Mouse (Mus musculus): ENCODE measurements around the gene Nr2c2. TPM values are rescaled to one million over a fixed set of nuclear protein-coding genes. Genes with fewer than 3 reads are reported as not detected.

Nr2c2 gene
- 117 TPM for total RNA-seq (2023)

DNA sequence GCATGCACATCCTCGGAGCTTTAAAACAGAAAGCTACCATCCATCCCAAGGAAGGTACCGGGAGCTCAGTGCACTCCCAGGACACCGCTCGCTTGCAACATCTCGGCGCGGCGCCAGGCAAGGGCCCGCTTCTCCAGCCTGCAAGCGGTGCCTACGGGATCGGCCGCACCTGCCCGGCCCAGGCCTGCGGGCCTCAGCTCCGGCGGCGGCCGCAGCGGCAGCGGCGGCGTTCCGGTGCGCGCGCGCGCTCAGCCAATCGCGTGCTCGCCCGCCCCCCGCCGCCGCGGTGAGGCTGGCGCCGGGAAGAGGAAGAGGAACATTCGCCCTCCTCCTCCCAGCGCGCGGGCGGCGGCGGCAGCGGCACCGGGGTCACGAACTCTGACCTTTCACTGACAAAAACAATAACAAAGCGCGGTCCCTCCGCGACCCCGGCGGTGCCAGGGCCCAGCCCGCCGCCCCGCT, at the start of gene Nr2c2:
Gene Nr2c2 (plus strand): TSS at position 261 of the 462 bp plus-strand sequence.

DNA sequence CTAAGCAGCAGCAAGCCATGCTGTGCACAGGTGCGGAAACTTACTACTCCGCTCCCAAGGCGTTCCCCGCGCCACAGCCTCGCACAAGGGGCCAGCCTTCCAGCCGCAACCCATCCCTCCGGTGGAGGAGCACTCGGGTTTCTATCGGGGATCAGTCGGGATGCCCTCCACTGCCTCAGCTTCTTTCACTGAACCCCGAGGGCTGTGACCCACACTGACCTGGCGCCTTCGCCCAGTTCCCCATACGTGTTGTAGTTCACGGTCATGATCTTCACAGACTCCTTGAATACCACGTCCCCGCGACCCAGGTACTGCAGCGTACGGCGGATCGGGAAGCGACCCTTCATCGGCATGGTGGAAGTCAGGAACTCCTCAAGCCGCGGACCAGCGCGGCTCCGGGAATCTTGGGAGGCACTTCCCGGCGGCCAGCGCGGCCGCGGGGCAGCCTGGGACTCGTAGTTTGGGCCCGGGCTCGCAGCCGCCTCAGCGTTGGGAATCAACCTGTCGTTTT, 92.5 kb downstream of the Nr2c2 start, which contains the start of gene Mrps25:
Gene Mrps25 (minus strand): TSS at position 413 of the 511 bp plus-strand sequence.

DNA sequence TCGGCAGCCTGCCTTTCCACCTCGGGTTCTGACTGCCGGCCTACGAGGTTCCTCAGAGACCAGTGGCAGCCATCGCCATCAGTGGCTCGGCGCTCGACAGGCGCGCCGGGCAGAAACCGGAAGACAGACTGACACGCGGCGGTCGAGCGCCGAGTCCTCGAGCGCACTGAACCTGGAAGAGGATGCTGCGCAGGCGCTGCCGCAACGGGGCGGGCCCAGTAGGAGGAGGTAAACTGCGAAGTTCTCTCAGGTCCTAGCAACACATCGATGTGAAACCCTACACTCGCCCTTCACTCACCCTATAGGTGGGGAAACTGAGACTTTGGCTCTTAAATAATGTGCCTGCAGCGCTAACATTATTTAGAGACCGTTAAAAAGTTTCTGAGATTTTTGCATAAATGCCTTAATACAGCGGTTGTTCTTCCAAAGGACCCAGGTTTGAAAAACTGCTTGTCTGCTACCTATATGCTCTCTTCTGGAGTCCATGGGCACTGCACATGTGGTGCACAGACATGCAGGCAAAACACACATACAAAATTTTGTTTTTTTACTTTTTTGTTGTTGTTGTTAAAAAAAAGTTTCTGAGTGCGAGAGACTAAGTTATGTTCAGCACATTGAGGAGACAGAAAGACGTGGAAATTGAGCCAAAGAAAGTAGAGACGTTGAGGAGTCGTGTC, 123.7 kb downstream of the Nr2c2 start, which contains the start of gene Rbsn:
Gene Rbsn (minus strand): TSS at position 153 of the 677 bp plus-strand sequence.

Other genes with a start within 250 kb of the Nr2c2 start
- 64.1 TPM for gene Ccdc174, start 213.3 kb upstream of the Nr2c2 start, total RNA-seq (2023)
- 5.1 TPM for gene 4930590J08Rik, start 188.6 kb upstream of the Nr2c2 start, total RNA-seq (2023)
- gene Fgd5, start 112.5 kb upstream of the Nr2c2 start, total RNA-seq (2023) = 0.23 TPM
- 12.3 TPM for gene Mrps25, start 92.6 kb downstream of the Nr2c2 start, total RNA-seq (2023)
- gene Rbsn, start 123.5 kb downstream of the Nr2c2 start, total RNA-seq (2023) = 41.1 TPM
- gene Trh, start 153.3 kb downstream of the Nr2c2 start, total RNA-seq (2023) = not detected